Mouse (Mus musculus) spleen, embryonic (tissue): ENCODE measurements around the gene Snn.

Source experiments
- CTCF ChIA-PET: fragments of 350-600 bp; sonication (Branson Sonifier 250); formaldehyde crosslinking; loops from one replicate; lab custom pipeline; 2022; lab: Charles Lee

Gene Snn

GRCm38 (mm10) chr16:11077601-11078201 lies 17.0 kb downstream of the Snn start:
- CTCF ChIA-PET = interaction anchor here (0.5 to 2.1 kb wide), 6 partner anchors 8 to 111 kb away, joined by 3 to 10 read pairs (median 4); no protein-coding TSS in a partner anchor

- CTCF ChIA-PET = interaction anchor here (0.5 to 1.3 kb wide), 3 partner anchors 9 to 112 kb away, joined by 3 to 6 read pairs (median 6); no protein-coding TSS in a partner anchor
Measured at GRCm38 (mm10) chr16:11078216-11078869, 17.6 kb downstream of the Snn start.

- CTCF ChIA-PET = no interaction called here
Measured at GRCm38 (mm10) chr16:11084181-11084580, 23.4 kb downstream of the Snn start.

- CTCF ChIA-PET = interaction anchor here (0.9 to 1.6 kb wide), 5 partner anchors 9 to 51 kb away, joined by 4 to 6 read pairs (median 4); no protein-coding TSS in a partner anchor
Measured at GRCm38 (mm10) chr16:11086299-11086698, 25.6 kb downstream of the Snn start.

- CTCF ChIA-PET = interaction anchor here (0.7 to 1.6 kb wide), 5 partner anchors 9 to 52 kb away, joined by 3 to 6 read pairs (median 4); no protein-coding TSS in a partner anchor
Measured at GRCm38 (mm10) chr16:11086856-11087588, 26.3 kb downstream of the Snn start.

- CTCF ChIA-PET = interaction anchor here (0.6 to 1.6 kb wide), 5 partner anchors 10 to 618 kb away, joined by 3 to 7 read pairs (median 4); no protein-coding TSS in a partner anchor
Measured at GRCm38 (mm10) chr16:11090836-11091570, 30.3 kb downstream of the Snn start.

GRCm38 (mm10) chr16:11092061-11092460 lies 31.3 kb downstream of the Snn start:
- CTCF ChIA-PET = interaction anchor here (1.2 to 1.4 kb wide), 2 partner anchors 9 to 56 kb away, joined by 3 read pairs; no protein-coding TSS in a partner anchor

- CTCF ChIA-PET = interaction anchor here (1.4 kb wide), 1 partner anchor 56 kb away, joined by 3 read pairs; no protein-coding TSS in a partner anchor
Measured at GRCm38 (mm10) chr16:11092523-11092922, 31.8 kb downstream of the Snn start.

- CTCF ChIA-PET = interaction anchor here (1.4 kb wide), 1 partner anchor 58 kb away, joined by 3 read pairs; no protein-coding TSS in a partner anchor
Measured at GRCm38 (mm10) chr16:11093717-11094386, 33.1 kb downstream of the Snn start.

GRCm38 (mm10) chr16:11097301-11097700 lies 36.6 kb downstream of the Snn start:
- CTCF ChIA-PET = no interaction called here

GRCm38 (mm10) chr16:11104905-11105304 lies 44.2 kb downstream of the Snn start:
- CTCF ChIA-PET = no interaction called here

GRCm38 (mm10) chr16:11109198-11109740 lies 48.5 kb downstream of the Snn start:
- CTCF ChIA-PET = interaction anchor here (0.8 to 2.9 kb wide), 4 partner anchors 21 to 74 kb away, joined by 3 to 12 read pairs (median 4); no protein-coding TSS in a partner anchor

GRCm38 (mm10) chr16:11122625-11123024 lies 61.9 kb downstream of the Snn start:
- CTCF ChIA-PET = no interaction called here

- CTCF ChIA-PET = interaction anchor here (0.6 kb wide), 1 partner anchor 155 kb away, joined by 4 read pairs; no protein-coding TSS in a partner anchor
Measured at GRCm38 (mm10) chr16:11124110-11124509, 63.4 kb downstream of the Snn start.
